Mouse (Mus musculus) liver, postnatal 0 days (tissue): ENCODE data around the gene Arid3b.

Experiments used
- CTCF ChIP-seq: sonication (generic); IDR thresholded peaks from 2 replicates; pipeline ENCODE4 v1.5.1; 2016; ENCODE audit warnings: antibody characterized with exemption, low read depth
- EP300 ChIP-seq: IDR thresholded peaks from 2 replicates; pipeline ENCODE4 v1.6.1; 2016; ENCODE audit warnings: antibody characterized with exemption, low read depth, mild to moderate bottlenecking

DNA sequence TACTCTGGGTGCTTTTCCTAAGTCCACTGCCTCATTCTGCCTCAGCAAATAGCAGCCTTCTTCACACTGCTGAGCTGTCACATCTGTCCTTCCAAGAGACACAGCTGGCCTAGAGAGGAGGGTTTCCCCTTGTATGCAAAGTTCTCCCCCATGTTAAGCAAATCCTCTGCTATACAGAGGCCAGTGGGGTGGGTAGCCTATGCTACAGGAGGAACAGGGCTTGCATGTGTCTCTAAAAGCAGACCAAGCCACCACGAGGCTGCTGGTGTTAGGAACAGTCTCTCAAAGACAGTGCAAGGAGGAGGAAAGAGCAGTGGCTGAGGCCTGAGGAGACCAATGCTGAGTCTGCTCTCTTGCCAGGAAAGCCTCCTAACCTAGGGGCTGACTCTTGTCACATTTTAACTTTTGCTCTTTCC, 30.5 kb downstream of the Arid3b start:
- TF ChIP-seq CTCF (no peak), EP300 (no peak)
